Mouse (Mus musculus): ENCODE results near the gene Sult2b1.
A peak's percentile ranks its signal among the peaks of the same experiment; 100 is the strongest.

The Sult2b1 gene

DNA sequence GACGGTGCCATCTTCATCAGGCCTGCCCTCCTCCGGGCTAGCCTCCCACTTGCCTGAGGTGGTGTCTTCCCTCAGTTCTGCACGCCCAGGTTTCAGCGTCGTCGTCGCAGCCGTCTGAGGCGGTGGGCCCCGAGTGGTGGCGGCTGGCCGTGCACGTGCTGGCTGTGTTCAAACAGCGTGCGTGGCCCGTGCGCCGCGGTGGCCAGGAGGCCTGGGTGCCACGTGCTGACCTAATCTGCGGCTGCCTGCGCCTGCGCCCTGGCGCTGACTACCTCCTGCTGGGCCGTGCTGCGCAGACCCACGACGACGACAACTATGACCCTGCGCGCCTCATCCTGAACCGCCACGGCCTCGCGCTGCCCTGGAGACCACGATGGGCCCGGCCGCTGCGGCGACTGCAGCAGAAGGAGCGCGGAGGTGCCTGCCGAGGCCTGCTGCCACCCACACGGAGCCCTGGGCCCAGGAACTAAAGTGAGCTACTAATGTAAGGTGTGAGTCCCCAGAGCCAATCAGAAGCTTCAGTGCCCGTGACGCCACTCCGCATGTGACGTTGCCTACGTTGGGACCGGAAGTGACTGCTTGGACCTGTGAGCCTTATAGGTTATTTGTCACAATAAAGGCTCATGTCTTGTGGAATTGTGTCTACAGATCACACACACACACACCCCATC lies 90.4 kb downstream of the Sult2b1 start, which contains the start of gene Sec1:
TSS of gene Sec1 (minus strand) at position 482 of the 671 bp plus-strand sequence.
- DNase-seq: peak in 1 of 2 experiments; percentile 7

DNA sequence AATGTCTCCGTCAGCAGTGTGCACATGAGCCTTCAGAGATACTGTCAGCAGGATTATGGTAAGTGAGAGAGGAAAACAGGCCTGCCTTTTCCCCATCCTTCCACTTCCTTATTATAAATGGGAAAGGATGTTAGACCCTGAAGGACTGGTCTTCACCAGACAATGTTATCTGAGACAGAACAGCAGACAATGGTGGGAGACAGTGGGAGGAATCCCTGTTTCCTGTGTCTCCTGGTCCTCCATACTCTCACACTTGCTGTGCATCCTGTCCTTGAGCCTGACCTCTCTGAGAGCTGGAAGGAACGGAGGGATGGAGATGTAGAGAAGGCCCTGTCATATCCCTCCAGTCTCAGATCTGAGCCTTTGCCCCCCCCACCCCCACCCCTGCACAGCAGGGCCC lies 92.1 kb downstream of the Sult2b1 start:
- no peak for DNase-seq

DNA sequence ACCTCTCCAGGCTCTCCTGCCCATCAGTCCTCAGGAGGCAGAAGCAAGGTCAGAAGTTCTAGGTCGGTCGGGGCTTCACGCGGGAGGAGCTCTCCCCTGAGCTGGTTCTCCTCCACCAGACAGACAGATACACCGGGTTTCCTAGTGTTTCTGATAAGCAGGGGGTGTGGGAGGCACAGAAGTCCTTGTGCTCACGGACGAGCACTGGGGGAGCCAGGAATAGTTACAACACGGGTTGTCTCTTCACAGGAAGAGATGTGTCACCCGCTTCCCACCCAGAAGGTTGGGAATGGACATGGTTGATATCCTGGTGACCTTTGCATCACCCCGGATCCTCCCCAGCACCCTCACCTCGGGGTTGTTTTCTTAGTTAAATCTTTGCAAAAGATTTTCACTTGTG lies 94.7 kb downstream of the Sult2b1 start:
- no peak for DNase-seq

DNA sequence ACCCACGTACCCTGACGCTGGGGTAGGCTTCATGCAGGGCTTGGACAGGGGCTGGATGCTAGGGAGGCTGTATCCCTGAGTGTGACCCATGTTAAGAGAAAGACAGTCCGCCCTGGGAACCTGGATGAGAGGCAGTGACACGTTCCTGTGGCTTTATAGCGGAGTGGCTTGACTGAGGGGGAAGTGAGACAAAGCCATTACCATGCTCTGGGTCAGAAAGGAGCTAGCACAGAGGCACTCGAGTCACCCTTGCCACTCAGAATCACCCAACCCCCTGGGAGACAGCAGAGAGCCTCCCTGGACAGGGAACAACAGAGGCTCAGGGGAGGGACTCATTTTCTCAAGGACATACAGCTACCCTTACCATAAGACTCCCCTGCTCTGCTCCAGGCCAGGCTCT lies 95.4 kb downstream of the Sult2b1 start:
- no peak for DNase-seq

DNA sequence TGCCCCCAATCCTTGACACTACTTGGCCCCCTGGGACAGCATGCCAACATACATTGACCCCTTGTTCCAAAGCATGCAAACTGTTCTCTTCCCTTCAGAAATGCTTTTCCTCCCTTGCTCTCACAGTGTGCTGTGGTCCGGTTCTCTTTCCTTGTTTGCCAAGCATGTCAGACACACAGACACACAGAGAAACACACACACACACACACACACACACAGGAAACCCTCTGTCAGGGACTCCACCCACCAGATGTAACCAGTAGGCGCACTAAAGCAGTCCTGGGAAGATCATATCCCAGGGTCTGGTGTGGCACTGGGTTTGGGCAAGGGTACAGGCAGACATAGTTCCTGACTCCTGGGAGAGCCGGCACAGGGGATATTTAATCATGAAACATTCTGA lies 97.6 kb downstream of the Sult2b1 start:
- peak in 1 of 2 experiments; percentile 12 for DNase-seq

DNA sequence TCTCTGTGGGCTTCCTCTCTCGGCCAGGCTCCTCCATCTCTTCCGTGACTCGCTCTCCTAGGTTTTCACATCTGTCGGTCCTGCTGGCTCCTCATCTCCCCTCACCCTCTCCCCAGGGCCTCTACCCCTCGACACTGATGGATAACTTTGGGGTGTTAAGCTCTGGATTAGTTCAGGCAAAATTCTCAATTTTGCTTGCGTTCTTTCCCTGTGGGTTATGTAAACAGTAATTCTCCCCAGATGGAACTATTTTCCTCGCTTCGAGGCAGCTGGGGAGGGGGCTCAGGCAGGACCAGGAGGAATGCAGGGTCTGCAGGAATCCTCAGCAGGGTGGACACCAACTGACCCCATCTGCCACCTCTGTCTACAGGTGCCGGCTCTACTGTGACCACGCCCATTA lies 98.7 kb downstream of the Sult2b1 start:
- DNase-seq: no peak

DNA sequence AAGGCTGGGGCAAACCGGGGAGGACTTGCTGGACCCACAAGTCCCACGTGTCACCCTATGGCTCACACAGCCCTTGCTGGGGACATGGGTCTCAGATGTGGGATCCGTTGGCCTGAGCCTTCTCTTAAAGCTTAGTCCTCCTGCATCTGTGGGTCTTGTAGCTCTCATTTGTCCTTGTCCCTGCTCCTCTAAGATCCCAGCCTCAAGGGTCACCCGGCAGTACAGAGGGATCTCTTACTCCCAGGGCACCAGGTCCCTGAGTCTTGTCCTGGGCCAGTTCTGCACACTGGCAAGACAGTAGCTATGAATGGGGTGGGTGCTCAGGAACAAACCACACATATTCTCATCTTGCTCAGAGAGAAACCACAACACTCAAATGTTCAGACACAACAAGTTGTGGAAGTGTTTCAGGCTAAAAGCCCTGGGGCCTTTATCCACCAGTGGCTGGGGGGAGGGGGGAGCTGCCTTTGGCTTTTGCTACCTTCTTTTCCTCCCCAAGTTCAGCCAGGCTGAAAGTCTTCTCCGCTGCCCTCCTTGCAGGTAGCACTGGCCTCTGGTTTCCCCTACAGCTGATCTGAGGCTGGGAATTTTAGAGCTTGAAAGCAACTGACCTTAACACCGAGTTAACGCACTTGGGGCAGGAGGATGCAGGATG lies 100.9 kb downstream of the Sult2b1 start, which contains the start of gene Ntn5:
TSS of gene Ntn5 (plus strand) at position 627 of the 655 bp plus-strand sequence.
- no peak for DNase-seq

DNA sequence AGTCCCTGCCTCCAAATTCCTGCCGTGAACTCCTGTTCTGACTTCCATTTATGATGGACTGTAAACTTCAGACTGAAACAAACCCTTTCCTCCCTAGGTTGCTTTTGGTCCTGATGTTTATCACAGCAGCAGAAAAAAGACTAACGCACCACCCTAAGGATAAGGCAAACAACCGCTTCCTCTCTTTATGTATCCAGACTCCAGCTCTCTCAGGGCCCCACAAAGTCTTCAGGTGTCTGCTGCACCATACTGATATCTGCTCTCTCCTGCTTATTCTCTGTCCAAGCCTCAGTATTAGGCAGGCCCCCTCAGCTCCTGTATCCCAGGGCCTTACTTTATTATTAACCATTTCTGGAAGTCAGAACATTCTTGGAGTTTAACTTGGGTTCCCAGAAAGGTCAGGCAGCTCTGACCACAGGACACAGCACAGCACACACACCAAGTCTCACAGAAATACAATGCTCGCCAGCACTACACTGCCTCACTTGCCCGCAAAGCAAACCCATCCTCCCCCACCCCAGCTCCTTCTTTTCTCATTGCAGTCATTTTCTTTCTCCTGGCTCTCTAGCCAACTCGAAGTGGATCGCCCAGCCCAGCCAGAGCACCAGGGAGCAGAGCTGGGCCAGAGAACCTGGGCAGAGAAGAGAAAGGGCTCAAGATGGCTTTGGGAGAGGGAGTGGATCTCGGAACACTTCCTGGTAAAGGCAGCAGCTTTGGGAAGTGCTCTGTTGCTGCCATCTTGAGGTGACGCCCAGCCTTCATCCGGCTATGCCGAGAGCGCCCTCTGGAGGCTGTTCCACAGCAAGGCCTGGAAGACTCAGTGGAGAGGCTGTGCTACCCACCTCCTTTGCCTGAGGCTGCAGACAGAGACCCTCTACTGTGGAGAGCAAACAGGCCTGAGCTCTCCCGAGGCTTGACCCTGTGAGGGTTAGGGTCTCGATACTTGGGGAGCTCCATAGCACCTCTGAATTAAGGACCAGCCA lies 102.0 kb downstream of the Sult2b1 start:
- DNase-seq: peak; percentile 96 to 98

DNA sequence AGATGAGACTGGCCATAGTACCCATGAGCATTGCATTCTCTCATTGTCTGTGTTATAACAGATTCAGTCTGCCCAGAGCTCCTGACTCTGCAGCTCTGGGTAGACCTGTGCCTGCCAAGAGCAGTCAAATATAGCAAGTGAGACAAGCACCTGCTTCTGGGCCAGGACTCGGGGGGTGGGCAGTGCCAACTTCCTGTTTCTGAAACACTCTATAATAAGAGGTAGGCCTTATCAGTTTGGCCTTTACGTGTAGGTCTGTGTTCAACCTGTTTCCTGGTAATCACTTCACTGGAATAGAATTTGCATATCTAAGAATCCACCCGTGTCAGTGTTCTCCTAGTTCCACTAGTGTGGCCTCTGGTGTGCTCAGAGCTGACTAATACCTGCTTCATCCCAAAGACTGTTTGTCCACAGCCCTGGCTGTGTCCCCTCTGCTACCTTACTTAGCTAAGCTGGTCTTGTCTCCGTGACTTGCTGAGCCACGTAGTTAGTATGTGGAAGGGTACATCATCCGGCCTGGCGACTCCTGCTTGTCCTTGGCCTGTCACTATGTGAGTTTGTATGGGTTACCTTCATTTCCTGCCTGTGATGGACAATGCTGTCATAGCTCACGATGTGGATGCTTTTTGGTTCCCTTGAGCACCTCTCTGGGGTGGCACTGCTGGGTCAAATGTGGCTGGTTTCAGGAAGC lies 103.3 kb downstream of the Sult2b1 start:
- DNase-seq: peak; percentile 41 to 45

All from cerebellum, postnatal 10 days (tissue).